Mouse (Mus musculus) gastrocnemius, adult 8-10 months (tissue): ENCODE results near the gene Hoxb4. TPM values are rescaled to one million over a fixed set of nuclear protein-coding genes. Genes with fewer than 3 reads are reported as not detected.

Experiments used
- DNase-seq, 2 experiments: peaks; one replicate each; pipeline ENCODE4 v3.0.0; 2022; ENCODE audit warnings: low spot score in 2 of 2
- total RNA-seq, 4 experiments: library from RNA; stranded (reverse); gene quantifications; 2 replicates each; pipeline ENCODE4 v1.2.4; 2022

Gene Hoxb4
- total RNA-seq, 4 experiments from 2014 or later, result 0.15 to 0.46 (median 0.21) TPM

- no peak for DNase-seq
Observed at GRCm38 (mm10) chr11:96284774-96285734, 33.0 kb upstream of the Hoxb4 start.

- no peak for DNase-seq
Observed at GRCm38 (mm10) chr11:96285771-96286738, 32.0 kb upstream of the Hoxb4 start, which contains the start of gene Hoxb7. Gene Hoxb7 (plus strand): TSS chr11:96286623.

GRCm38 (mm10) chr11:96286739-96287385, 31.2 kb upstream of the Hoxb4 start:
- no peak for DNase-seq

- DNase-seq, result no peak
Observed at GRCm38 (mm10) chr11:96287411-96287810, 30.7 kb upstream of the Hoxb4 start.

GRCm38 (mm10) chr11:96288455-96289221, 29.4 kb upstream of the Hoxb4 start:
- no peak for DNase-seq

- no peak for DNase-seq
Observed at GRCm38 (mm10) chr11:96289293-96289692, 28.8 kb upstream of the Hoxb4 start.

- no peak for DNase-seq
Observed at GRCm38 (mm10) chr11:96289837-96290236, 28.2 kb upstream of the Hoxb4 start.

GRCm38 (mm10) chr11:96290705-96291355, 27.2 kb upstream of the Hoxb4 start:
- DNase-seq, result no peak

GRCm38 (mm10) chr11:96291681-96292564, 26.1 kb upstream of the Hoxb4 start, which contains the start of gene Hoxb6:
Gene Hoxb6 (plus strand): TSS chr11:96292476.
- no peak for DNase-seq

GRCm38 (mm10) chr11:96292565-96293301, 25.3 kb upstream of the Hoxb4 start:
- DNase-seq, result no peak

- no peak for DNase-seq
Observed at GRCm38 (mm10) chr11:96293302-96293921, 24.7 kb upstream of the Hoxb4 start.

GRCm38 (mm10) chr11:96294245-96295091, 23.6 kb upstream of the Hoxb4 start:
- DNase-seq, result peak in 1 of 2 experiments; percentile 35

GRCm38 (mm10) chr11:96295092-96295835, 22.8 kb upstream of the Hoxb4 start:
- no peak for DNase-seq

- no peak for DNase-seq
Observed at GRCm38 (mm10) chr11:96296997-96297396, 21.1 kb upstream of the Hoxb4 start.

- no peak for DNase-seq
Observed at GRCm38 (mm10) chr11:96297428-96297827, 20.6 kb upstream of the Hoxb4 start.
